Mouse (Mus musculus) lung, adult 18-20 months (tissue): ENCODE results near the gene Dcaf10.
"Not testable (repeated sequence)": the region's sequence is repeated elsewhere in the genome, so short reads cannot be mapped to it uniquely, and the experiment has no call there.

Source experiments
- DNase-seq, 2 experiments: peaks; one replicate each; pipeline ENCODE4 v3.0.0; 2022; ENCODE audit warnings: mixed read lengths in 2 of 2

Gene Dcaf10

DNA sequence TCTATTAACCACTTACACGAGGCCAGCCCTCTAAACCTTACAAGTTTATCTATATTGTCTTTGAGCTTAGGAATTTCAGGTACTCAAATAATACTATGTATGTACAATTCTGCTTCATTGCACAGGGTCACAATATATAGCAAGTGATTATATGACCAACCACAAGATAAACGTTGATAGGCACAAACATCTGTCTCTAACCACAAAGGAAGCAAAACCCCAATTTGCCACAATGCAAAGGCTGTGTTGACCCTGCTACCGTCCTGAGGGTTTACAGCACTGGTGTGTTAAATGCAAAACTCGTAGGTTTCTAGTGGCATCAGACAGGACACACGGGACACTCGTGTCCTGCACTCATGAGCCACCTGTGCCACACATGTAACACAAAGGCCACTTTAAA is 54.3 kb downstream of the Dcaf10 start:
- DNase-seq, result not testable (repeated sequence)

DNA sequence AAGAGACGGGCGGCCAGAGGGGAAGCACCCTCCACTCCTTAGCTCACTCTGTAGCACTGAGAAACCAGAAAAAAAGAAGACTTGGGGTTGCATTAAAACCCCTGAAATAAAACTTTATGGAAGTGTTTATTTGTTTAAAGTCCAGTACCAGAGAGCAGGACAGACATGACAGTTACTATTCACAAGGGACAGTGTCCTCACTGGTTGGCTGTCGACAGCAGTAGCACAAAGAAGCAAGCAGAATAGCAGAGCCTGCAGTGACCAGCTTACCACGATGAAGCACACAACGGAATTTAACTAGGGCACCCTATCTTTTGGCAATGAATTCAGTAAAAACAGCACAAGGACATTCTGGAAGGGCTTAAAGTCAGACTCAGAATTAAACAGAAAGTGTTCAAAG is 56.4 kb downstream of the Dcaf10 start:
- DNase-seq, result not testable (repeated sequence)

DNA sequence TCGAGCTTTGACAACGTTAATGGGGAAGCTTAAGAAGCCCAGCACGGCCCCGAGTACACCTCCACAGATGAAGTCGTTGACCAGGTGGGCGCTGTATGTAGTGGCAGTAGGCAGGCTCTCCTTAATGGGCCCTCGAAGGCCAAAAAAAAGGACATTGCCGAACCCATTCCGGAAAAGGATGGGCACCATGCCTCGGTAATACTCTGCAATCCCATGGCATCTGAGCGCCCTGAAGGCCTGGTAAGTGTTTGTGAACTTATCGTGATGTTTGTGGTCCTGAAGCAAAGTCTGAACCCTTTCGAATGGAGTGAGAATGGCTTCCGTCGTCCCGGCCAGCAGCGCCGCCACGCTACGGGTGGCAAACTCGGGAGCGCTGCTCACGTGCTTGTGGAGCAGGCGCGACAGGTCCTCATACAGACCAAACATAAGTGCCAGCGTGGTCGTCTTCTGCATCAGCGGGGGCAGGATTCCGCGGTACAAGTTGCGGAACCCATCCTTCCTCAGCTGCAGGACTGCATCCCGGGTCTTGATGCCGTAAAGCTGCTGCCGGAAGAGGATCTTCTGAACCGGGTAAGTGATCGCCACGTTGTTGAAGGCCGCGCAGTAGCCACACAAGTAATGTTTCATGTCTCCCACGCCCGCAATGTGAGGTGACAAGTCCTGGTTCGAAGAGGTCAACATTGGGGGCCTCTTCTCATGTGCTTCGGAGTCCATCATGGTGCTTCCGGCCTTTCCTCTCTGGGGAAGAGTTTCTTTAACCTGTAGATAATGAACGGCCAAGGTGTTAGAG is 57.7 kb downstream of the Dcaf10 start:
- DNase-seq, result no peak

DNA sequence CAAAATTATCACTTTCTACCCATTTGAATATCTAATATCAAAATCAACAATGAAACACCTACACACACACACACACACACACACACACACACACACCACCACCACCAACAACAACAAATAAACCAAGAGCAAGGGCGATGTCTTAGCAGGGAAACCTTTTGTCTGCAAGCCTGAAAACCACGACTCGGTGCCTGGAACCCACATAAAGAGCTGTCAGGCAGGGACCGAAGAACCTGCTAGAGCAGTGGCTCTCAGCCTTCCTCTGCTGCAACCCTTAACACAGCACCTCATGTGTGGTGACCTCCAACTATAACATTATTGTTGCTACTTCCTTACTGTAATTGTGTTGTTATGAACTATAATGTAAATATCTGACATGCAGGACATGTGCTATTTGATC is 60.4 kb downstream of the Dcaf10 start:
- no peak for DNase-seq

DNA sequence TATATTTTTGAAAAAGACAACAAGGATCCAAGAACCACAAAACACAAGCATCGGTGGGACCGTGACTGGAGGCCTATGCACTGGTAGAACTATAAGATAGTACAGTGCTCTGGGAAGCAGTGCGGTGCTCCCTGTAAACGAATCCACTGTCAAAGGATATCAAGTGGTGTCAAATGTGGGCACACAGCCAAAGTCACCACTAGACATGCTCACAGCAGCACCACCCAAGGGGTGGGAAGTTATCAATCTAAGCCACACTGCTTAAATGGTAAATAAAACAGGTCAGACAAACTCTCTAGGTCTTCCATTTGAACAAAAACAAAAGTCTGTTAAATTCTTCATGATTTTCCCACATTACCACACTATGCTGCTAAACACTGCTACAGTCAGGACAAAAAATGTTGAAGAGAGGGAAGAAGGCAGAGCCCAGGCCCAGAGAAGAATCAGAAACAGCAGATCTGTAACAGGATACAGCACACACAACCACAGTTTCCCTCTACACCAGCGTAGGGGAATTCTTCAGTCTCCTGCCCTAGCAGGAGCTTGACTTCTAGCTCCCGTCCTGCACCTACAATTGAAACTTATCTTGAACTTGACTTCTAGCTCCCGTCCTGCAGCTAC is 61.1 kb downstream of the Dcaf10 start:
- peak; percentile 56 to 75 for DNase-seq

DNA sequence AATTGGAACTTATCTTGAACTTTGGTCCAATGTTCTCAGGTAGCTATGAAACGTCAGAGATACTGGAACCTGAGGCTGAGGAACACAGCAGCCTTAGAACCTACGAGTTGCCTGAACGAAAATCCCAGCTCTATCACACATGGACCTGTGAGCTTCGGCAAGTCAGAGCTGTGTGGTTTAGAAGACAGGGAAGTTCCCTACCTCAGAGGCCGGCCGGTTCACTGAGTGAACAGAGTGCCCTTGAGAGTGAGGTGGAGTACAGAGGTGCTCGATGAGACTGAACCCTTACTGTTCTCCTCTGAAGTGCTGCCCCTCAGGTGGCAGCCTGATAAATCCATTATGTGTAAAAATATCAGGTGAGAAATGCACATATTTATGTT is 61.6 kb downstream of the Dcaf10 start:
- DNase-seq, result peak in 1 of 2 experiments; percentile 50

DNA sequence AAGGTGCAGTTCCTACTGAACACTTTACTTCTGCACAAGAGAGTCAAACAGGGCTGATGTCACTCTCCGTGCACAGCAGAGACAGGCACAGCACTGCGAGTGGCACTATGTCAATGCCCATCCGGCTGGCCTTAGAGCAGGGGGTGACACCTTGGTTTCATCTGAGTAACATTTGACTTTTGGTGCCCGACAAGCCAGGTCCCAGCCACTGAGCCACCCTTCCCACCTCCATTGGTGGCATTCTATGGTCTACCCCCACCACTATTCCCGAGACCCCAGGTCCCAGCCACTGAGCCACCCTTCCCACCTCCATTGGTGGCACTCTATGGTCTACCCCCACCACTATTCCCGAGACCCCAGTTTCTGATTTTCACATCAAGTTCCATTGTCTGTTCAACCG is 62.2 kb downstream of the Dcaf10 start:
- DNase-seq, result peak in 1 of 2 experiments; percentile 2

DNA sequence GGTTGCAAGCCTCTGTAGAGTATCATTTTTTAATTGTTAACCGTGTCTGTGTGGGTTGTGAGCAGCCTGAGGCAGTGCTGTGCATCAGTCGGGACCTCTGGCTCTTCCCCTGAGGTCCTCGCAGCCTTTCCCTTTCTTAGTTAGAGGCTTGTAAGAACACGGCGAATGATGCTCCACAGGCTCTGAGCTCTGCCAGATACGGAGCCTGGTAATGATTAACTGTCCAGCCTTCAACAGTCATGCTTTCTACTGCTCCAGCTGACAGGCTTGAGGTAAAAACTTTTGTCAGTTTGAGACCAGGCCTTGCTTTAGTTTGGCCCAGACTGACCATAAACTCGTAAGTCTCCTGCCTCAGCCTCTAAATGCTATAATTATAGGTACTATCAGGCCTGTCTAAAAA is 63.4 kb downstream of the Dcaf10 start:
- DNase-seq, result no peak

DNA sequence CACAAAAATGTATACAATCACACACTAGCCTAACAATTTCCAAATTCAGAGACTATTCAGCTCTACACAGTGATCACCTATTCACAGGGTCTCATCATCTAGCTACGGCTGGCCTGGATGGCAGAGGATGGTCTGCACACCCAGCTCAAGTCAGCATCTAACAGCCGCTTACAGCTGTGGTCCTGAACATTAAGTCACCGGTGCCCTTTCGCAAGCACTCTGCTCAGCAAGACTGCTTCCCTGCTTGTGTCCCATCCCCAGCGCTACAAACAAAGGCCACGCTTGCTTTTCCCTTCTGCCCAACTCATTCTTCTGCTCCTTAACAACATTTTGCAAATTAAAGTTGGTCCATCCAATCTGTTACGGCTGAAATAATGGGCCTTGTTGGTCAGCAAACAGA is 64.5 kb downstream of the Dcaf10 start:
- DNase-seq, result no peak

DNA sequence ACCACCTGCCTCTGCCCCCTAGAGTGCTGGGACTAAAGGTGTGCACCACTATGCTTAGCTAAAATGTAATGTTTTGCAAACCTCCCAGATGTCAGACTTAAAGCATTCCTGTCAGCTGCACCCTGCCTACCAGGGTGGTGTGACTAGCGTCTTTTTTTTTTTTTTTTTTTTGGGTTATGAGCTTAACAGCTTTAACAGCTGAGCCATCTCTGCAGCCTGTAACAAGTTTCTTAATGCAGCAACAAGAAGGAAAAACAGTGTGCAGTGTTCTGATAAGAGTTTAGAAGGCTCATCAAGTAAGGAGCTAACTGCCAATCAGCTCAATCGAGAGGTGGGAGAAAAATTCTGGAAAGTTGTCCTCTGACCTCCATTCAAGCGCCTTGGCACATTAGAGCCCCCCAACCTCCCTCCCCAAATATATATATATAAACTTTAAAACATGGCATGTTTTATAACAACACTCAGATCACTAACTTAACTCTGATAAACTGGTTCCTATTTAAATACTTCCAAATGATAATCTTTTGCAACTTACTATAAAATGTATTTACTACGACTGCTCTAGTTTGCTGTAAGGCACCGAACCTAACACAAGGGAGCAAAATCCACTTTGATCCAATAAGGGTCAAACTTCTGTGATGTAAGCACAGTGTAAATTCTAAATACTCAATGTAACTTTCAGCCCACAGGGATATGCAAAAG is 65.3 kb downstream of the Dcaf10 start:
- DNase-seq, result no peak

DNA sequence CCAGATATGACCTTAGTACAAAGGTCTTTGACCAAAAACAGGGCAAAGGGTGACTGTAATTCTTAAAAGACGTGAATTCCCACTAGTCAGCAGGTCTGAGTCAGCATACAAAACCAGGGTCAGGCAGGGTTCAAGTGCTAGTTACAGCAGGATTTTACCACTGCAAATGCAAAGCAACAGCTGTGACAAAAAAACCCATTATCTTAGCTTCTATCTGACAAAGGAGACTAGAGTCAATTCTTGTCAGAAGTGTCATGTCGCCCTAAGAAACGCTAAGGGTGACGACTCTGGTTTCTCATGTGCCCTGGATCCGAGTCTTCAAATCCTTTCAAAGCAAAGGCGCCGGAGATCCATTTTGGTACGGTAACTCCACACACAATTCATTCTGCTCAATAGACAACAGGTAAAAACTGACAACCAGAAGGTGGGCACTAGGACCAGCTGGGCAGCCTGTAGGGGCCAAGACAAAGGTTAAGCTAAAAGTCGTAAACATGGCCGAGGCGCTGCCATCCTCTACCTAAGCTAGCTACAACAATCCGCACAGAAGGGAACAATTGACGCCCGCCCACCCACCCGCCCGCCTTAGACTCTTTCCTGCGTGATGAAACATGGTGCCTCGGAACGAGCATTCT is 65.9 kb downstream of the Dcaf10 start:
- peak in 1 of 2 experiments; percentile 58 for DNase-seq

DNA sequence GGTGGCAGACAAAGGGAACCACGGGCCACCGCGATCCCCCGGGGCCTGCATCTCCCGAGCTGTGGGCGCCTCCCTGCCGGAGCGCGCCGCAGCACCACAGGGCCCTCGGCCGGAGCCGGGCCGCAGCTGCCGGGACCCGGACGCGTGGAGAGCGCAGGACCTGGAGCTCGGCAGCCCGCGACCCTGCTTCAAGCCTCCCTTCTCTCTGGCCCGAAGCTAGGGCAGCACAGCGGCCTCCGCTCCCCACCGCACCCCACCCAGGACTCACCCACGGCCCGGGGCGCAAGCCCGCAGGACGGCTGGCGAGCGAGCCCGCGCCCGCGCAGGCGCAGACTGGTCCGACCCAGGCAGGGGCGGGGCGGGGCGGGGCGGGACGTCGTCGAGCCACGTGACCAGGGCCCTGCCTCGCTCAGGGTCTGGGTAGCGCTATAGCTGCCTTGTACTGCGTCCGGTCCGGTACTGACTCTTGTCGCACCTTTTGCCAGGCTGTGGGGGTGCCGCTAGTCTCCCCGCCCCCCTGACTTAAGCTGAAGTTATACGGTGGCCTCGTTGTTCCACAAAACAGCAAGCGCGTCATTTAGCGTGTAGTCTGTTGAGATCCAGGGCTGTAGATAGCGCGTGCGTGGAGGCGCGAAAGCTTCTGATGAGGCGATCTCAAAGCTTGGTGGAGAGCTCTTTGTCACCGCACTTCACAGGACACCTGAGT is 66.7 kb downstream of the Dcaf10 start, which contains the start of gene Slc25a51:
TSS of gene Slc25a51 (minus strand) at position 340 of the 706 bp plus-strand sequence.
- DNase-seq, result peak; percentile 91 to 92

DNA sequence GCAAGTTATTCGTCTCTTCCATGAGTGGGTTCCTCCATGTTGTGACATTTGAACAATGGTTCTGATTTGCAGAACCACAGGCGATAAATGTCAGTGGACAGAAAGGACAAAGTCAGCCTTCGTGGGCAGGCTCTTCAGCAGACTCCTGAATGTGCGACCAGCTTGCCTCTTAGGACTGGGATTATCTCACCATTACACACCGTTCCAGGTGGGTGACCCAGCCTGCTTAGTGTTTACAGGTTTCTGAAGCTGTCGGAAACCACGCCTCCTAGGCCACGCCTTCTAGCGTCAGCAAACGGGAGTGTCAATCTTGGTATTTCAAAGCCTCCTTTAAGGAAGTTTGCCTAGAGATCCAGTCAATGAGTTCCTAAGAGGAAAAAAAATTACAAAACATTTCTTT is 67.4 kb downstream of the Dcaf10 start:
- DNase-seq, result peak; percentile 95 to 96

DNA sequence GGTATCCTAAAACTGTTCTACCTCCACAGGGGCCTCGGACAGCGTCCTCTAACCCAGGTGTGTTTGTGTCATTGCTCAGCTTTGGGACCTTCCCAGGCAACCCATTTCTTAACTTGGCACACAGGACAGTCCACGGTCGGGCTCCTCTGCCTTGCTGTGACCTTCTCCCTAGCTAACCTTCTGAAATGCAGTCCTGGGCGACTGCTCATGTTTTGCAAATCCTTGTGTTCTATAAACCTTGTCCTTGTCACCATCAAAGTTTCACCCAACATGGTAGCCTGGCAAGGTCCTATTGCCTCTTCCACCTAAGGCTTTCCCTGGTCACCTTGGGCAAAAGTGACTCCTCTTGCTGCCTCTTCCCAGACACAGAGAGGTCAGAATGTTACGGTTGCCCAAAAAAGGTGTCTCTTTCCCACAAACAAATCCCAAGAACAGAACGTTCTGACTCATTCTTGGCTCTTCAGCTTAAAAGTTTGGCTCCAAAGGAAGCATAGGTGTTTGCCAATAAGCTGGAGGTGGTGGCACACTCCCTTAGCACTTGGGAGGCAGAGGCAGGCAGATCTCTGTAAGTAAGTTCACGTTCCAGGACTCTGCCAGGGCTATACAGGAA is 69.4 kb downstream of the Dcaf10 start:
- no peak for DNase-seq

DNA sequence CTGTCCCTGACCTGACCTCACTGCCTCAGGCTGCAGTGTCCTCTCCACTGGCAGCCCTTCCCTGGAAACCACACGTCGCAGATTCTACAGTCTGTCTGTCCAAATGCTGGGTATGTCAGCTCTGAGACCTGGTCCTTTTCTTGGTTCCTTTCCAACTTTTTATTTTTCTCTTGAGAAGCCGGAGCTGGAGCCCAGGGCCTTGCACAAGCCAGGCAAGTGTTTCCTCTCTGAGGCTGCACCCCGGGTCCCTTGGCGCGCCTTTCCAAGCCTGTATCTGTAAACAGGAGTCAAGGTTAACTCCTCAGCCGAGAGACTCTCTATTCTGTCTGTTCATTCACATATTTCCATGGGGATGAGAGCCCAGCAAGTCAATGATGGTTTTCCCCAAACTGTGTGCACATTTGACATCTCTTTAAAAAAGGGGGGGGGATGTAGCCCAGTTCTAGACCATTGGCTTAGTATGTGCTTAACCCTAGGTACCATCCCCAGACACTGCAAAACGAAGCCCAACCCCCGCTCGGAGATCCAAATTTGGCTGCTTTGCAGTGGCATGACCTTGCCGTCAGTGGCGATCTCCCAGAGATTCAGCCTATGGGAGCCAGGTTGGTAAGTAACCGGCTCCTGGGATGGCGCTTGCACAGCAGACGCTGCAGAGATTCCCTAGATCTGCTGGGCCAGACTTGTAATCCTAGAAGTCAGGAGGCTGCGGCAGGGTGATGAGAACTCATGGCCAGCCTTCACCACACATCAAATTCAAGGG is 70.7 kb downstream of the Dcaf10 start:
- DNase-seq, result no peak

DNA sequence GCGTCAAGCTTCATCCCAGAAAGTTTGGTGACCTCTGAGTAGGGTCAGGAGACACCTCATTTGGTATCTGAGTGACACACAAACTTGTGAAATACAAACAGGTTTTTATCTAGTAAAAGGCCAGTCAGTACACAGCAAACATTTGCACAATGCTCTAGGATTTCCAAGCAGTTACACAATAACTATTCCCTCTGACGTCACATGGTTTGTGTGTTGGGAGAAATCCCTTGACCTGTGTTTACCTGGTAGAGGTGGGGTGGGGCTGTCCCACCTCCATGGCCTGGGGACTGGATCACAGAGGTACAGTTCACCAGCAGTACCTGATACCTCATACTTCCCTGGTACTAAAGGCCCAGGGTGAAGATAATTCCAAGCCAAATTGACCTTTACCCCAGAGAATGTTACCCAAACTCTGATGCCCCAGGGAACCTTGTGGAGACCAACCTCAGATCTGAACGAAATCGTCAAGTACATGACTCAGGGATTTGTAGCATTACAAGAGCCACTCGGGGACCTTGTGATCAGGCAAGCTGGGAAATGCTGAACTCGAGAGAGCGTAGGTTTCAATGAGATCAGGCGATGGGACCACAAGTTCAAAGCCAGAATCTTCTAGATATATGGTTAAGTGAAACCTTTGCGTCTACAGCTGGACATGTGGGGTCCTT is 71.9 kb downstream of the Dcaf10 start:
- peak; percentile 67 to 81 for DNase-seq

DNA sequence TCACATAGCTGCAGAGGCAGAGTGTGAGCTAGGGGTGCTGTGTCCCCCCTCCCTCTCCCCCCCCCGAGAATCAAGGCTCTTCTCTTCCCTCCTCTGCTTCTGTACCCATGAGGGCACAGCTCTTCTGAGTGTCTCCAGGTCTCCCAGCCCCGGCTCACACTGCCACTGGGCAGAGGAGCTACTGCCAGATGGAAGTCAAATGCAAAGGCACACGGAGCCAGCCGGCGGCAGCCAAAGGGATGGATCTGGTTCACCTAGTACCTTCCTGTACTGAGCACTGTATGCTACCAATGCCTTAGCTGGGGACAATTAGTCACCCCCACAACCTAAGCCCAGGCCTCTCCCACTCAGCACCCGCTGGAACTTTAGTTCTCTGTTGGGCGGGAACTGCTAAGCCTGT is 74.4 kb downstream of the Dcaf10 start:
- DNase-seq, result no peak

DNA sequence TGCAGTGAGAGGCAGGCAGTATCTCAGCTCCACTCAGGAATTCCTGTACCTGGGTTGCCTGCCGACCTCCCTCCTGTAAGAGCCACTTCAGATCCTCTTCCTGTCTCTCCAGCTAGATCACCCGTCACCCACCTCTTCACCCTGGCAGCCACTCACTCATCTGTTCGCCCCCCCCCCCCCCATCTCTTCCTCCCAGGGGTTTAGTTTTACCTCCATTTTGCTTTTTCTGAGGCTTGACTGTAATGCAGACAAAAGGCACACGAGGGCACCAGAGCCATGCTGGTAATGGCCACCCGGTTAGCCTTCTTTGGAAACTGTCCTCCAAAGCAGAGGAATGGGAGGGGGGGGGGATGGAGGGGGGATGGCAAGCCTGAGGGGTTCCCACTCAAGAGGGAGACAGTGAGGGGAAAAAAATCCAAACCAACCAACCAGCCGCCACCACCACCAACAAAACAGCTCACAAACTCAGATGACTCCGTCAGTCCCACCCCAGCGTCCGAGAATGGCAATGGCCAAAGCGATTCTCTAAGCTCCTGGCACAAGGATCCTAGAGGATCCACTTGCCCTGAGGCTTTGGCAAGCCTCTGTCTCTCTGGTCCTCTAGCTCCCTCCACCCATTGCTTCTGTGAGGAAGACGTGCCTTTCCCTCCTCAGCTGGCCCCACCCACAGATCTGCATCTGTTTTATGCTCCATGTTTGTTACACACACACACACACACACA is 76.5 kb downstream of the Dcaf10 start:
- peak; percentile 60 to 72 for DNase-seq

DNA sequence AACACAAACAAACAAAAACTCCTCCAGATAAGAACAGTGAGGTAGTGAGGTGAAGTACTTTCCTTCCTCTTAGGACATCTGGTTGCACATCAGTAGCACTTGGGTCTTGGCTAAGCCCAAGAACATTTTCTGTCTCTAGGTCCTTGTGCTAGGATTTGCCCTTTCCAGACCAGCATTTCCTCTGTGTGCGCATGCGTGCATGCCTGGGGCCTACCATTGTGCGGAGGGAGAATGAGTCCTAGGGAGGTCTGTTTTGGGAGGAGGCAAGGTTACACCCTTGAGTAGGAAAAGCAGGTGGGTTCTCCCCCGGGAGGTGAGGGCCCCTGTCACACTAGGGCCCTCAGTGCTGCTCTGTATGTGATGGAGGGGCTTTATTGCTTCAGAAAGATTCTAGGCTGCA is 77.2 kb downstream of the Dcaf10 start:
- no peak for DNase-seq

DNA sequence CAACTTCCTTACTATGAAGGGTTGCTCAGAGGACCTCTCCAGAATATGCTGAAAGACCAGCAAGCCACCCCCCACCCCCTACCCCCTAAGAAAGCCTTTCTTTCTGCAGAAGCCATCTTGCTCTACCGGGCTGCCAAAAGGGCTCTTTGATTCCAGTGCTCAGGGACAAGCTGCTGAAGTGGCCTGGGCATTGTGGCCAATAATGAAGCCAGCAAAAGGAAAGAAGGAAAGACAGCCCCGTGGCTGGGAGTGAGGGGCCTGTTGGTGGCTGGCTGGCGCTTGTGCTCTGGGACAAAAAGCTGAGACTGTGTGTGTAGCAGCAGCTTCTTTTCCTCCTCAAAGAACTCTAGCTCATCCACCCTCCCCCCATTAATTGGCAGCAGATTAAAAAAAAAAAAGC is 78.8 kb downstream of the Dcaf10 start:
- DNase-seq, result no peak
